Mouse (Mus musculus) stomach, postnatal 0 days (tissue): ENCODE measurements around the gene Adam15.

Experiments
- CTCF ChIP-seq: IDR thresholded peaks from 2 replicates; pipeline ENCODE4 v1.5.1; 2016; ENCODE audit warnings: antibody characterized with exemption, low read depth, mild to moderate bottlenecking, moderate library complexity
- EP300 ChIP-seq: optimal IDR thresholded peaks from 2 replicates; pipeline ENCODE3; 2016; ENCODE audit warnings: antibody characterized with exemption

DNA sequence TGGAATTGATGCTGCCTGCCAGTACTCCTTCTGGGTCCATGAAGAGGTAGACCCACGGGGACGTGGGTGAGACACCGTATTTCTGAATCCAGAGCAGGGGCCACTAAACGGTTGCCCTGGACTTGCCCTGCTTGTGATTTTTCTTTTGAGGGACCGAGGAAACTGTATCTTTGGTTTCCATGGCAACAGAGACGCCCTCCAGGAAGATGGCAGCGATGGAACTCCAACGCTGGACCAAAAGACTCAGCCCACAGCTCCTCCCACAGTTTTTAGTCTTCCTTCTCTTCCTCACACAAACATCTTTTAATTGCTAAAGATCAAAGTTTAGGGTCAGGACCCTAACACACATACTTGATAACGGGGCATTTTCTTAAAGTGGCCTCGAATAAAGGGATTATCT, 17.8 kb downstream of the Adam15 start:
- TF ChIP-seq CTCF, result no peak
- TF ChIP-seq EP300, result no peak
